Comparison of ENCODE assay signal across 14 mouse cellular contexts in the genomic region with DNA sequence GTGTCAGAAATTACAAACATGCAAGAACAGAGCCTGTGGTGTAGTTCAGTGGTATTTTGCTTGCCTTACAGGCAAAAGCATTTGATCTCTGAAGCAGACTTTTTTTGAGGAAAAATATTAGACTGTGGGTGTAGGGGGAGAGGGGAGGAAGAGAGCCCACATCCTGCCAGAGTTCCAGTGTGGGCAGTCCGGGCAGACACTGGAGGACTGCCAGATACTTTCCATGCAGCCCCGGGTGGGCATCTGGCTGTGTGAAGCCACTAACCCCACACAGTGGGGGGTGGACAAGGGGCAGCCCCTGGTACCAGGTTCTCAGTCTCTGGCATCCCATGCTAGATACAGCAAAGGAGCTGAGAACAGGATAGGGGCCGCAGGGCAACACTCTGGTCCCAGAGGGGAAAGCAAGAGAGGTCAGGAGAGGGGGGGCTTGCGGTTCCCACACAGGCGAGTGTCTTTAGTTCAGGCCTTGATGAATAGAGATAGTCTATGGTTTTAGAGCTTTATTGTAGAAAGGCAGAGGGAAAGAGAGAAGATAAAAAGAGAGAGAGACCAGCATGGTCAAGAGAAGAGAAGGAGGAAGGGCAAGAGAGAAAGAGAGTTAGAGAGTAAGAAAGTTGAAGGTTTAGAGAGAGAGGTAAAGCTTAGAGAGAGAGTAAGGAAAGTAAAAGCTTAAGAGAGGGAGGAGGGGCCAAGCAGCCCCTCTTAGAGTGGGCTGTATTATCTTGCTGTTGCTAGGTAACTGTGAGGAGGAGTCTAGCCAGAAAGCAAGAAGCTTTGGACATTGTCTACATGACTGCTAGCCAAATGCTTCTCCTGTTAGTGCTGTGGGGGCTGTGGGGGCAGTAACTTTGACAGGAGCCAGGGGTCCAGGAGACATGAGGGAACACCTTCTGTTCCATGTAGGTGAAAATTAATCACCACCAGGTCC. TPM values are rescaled to one million over a fixed set of nuclear protein-coding genes. Genes with fewer than 3 reads are reported as not detected.
DNase-seq lines count a peak whose midpoint lies in the region; ATAC-seq and TF ChIP-seq lines count a peak whose summit lies in the region.
"Had no signal": no experiment of that assay in that cellular context is flagged by ENCODE, and none has a peak within 500 bp of the region (broad histone marks: within the 10 kb centered on the region; RNA-seq: fewer than 3 reads in every experiment).

No protein-coding gene starts in this region.

- no peak overlapping the region for H3K4me2 ChIP-seq in neural tube, embryonic 15.5 days
- no peak overlapping the region for H3K4me2 ChIP-seq in hindbrain, embryonic 14.5 days (replicated peaks)
- H3K4me2 ChIP-seq in lung, postnatal 0 days (replicated peaks; ENCODE audit: low read depth, low read length): no peak overlapping the region
- H3K4me2 ChIP-seq: embryonic facial prominence, embryonic 15.5 days; heart, embryonic 13.5 days; stomach, embryonic 15.5 days had no signal

- no peak for TF ChIP-seq EP300 in lung, postnatal 0 days (IDR thresholded peaks at IDR 0.05)

- no peak overlapping the region for H3K4me3 ChIP-seq in neural tube, embryonic 15.5 days (replicated peaks)
- no peak overlapping the region for H3K4me3 ChIP-seq in embryonic facial prominence, embryonic 10.5 days
- H3K4me3 ChIP-seq in hindbrain, embryonic 14.5 days (replicated peaks; ENCODE audit: low read length): no peak overlapping the region
- no peak overlapping the region for H3K4me3 ChIP-seq in lung, postnatal 0 days (ENCODE audit: low read depth, low read length)
- H3K4me3 ChIP-seq: embryonic facial prominence, embryonic 15.5 days; heart, embryonic 13.5 days; stomach, embryonic 15.5 days had no signal

- H3K36me3 ChIP-seq in neural tube, embryonic 15.5 days: no peaks in the 10 kb centered on the region
- H3K36me3 ChIP-seq in embryonic facial prominence, embryonic 10.5 days (replicated peaks): no peaks in the 10 kb centered on the region
- H3K36me3 ChIP-seq in hindbrain, embryonic 14.5 days (replicated peaks; ENCODE audit: control insufficient read depth, insufficient read depth): no peaks in the 10 kb centered on the region
- H3K36me3 ChIP-seq in lung, postnatal 0 days (ENCODE audit: insufficient read depth, low read length): no peaks in the 10 kb centered on the region
- H3K36me3 ChIP-seq: embryonic facial prominence, embryonic 15.5 days; heart, embryonic 13.5 days; stomach, embryonic 15.5 days had no signal

- 0 out of 2 replicates have a peak, but pooled peaks cover 2% of the 10 kb centered on the region for H3K4me1 ChIP-seq in neural tube, embryonic 15.5 days
- peaks cover 14% of the 10 kb centered on the region for H3K4me1 ChIP-seq in embryonic facial prominence, embryonic 10.5 days
- no peaks in the 10 kb centered on the region for H3K4me1 ChIP-seq in hindbrain, embryonic 14.5 days (replicated peaks; ENCODE audit: control insufficient read depth, insufficient read depth, low read length)
- no peaks in the 10 kb centered on the region for H3K4me1 ChIP-seq in lung, postnatal 0 days (ENCODE audit: insufficient read depth, low read depth, low read length)
- H3K4me1 ChIP-seq: embryonic facial prominence, embryonic 15.5 days; stomach, embryonic 15.5 days had no signal

- DNase-seq in neural tube, embryonic 10.5 days (ENCODE audit: extremely low spot score, low spot score): peak; percentile 40
- peak; percentile 25 for DNase-seq in embryonic facial prominence, embryonic 10.5 days (ENCODE audit: low spot score)
- DNase-seq in hindbrain, embryonic 14.5 days (ENCODE audit: low spot score): no peak
- DNase-seq in adrenal gland, postnatal 10 days: no peak
- DNase-seq in lung, postnatal 0 days (ENCODE audit: low spot score): no peak
- DNase-seq in lung, postnatal 4 days: no peak
- DNase-seq: cerebellum, adult 8-10 months; lung, postnatal 14 days; right cerebral cortex, postnatal 14 days had no signal

- ATAC-seq in neural tube, embryonic 15.5 days (ENCODE audit: low FRiP score): no peak
- ATAC-seq in hindbrain, embryonic 14.5 days (ENCODE audit: low FRiP score): peak; percentile 53; the same call in 1 of the 2 replicates
- ATAC-seq in lung, postnatal 0 days: no peak
- ATAC-seq: intestine, embryonic 16.5 days had no signal

- TF ChIP-seq CTCF in lung, postnatal 0 days (IDR thresholded peaks at IDR 0.05): no peak

- no peaks in the 10 kb centered on the region for H3K27me3 ChIP-seq in neural tube, embryonic 15.5 days (replicated peaks)
- H3K27me3 ChIP-seq in embryonic facial prominence, embryonic 10.5 days (replicated peaks; ENCODE audit: low read depth, poor library complexity, severe bottlenecking): no peaks in the 10 kb centered on the region
- H3K27me3 ChIP-seq in hindbrain, embryonic 14.5 days (ENCODE audit: control insufficient read depth, insufficient read depth, low read length): no peaks in the 10 kb centered on the region
- H3K27me3 ChIP-seq in lung, postnatal 0 days (replicated peaks; ENCODE audit: insufficient read depth, low read length): no peaks in the 10 kb centered on the region
- H3K27me3 ChIP-seq: embryonic facial prominence, embryonic 15.5 days; heart, embryonic 13.5 days; stomach, embryonic 15.5 days had no signal

- no peaks in the 10 kb centered on the region for H3K9me3 ChIP-seq in neural tube, embryonic 15.5 days (replicated peaks)
- H3K9me3 ChIP-seq in embryonic facial prominence, embryonic 10.5 days: no peaks in the 10 kb centered on the region
- no peaks in the 10 kb centered on the region for H3K9me3 ChIP-seq in hindbrain, embryonic 14.5 days (ENCODE audit: control insufficient read depth, low read length)
- no peaks in the 10 kb centered on the region for H3K9me3 ChIP-seq in lung, postnatal 0 days (ENCODE audit: low read length)
- H3K9me3 ChIP-seq: embryonic facial prominence, embryonic 15.5 days; heart, embryonic 13.5 days; stomach, embryonic 15.5 days had no signal

- 7% methylated on average over 5 of the region's 5 CpGs for WGBS in neural tube, embryonic 15.5 days
- 23% methylated on average over 5 of the region's 5 CpGs for WGBS in embryonic facial prominence, embryonic 10.5 days
- WGBS in hindbrain, embryonic 14.5 days: 8% methylated on average over 5 of the region's 5 CpGs
- WGBS in lung, postnatal 0 days: 57% methylated on average over 5 of the region's 5 CpGs

- H3K9ac ChIP-seq in neural tube, embryonic 15.5 days (replicated peaks): no peak overlapping the region
- no peak overlapping the region for H3K9ac ChIP-seq in hindbrain, embryonic 14.5 days
- no peak overlapping the region for H3K9ac ChIP-seq in lung, postnatal 0 days (replicated peaks; ENCODE audit: low read depth)
- H3K9ac ChIP-seq: embryonic facial prominence, embryonic 15.5 days; heart, embryonic 13.5 days; stomach, embryonic 15.5 days had no signal

- no peak overlapping the region for H3K27ac ChIP-seq in neural tube, embryonic 15.5 days (replicated peaks)
- H3K27ac ChIP-seq in embryonic facial prominence, embryonic 10.5 days (replicated peaks): peak overlapping the region; percentile 73
- no peak overlapping the region for H3K27ac ChIP-seq in hindbrain, embryonic 14.5 days
- H3K27ac ChIP-seq in lung, postnatal 0 days (ENCODE audit: low read length): no peak overlapping the region
- H3K27ac ChIP-seq: embryonic facial prominence, embryonic 15.5 days; heart, embryonic 13.5 days; stomach, embryonic 15.5 days had no signal

RNA-seq across cellular contexts. Expression of a gene that starts 18.9 kb away (rescaled TPM):
- polyA plus RNA-seq in neural tube, embryonic 15.5 days (2015; fragmentation: Nextera tagmentation; extraction: Ambion mirVana): 1.0 and 1.3 TPM in 2 replicates
- polyA plus RNA-seq in embryonic facial prominence, embryonic 10.5 days (2016; fragmentation: Nextera tagmentation; extraction: Ambion mirVana): 0.25 and 0.66 TPM in 2 replicates
- polyA plus RNA-seq in hindbrain, embryonic 14.5 days (2014; fragmentation: Nextera tagmentation; extraction: Ambion mirVana): 0.59 and 0.63 TPM in 2 replicates
- total RNA-seq in adrenal gland, postnatal 10 days (2021): 1 to 10 TPM; 3.9 to 4.9 TPM
- polyA plus RNA-seq in lung, postnatal 0 days (2015; fragmentation: Nextera tagmentation; extraction: Ambion mirVana): 1.8 and 2.1 TPM in 2 replicates

Comparison
In these comparisons a context has a peak if more than half of its experiments do, and no peak if none do; other contexts are left out.
1. DNase-seq: peak in neural tube, embryonic 10.5 days (single experiment) and embryonic facial prominence, embryonic 10.5 days (single experiment); none in hindbrain, embryonic 14.5 days (single experiment), adrenal gland, postnatal 10 days (single experiment), lung, postnatal 0 days (single experiment) and lung, postnatal 4 days (0 of 2).